Mouse (Mus musculus) c-Kit-positive CD71-positive TER-119-negative erythroid progenitor cells, embryonic 14.5 days (primary cell): ENCODE measurements around the gene Aph1a.
A peak's percentile ranks its signal among the peaks of the same experiment; 100 is the strongest.
"Not testable (repeated sequence)": the region's sequence is repeated elsewhere in the genome, so short reads cannot be mapped to it uniquely, and the experiment has no call there.

Experiments
- DNase-seq: peaks from one replicate; pipeline ENCODE4 v3.0.0-alpha.2; 2013; ENCODE audit warnings: low read depth

Aph1a gene

DNA sequence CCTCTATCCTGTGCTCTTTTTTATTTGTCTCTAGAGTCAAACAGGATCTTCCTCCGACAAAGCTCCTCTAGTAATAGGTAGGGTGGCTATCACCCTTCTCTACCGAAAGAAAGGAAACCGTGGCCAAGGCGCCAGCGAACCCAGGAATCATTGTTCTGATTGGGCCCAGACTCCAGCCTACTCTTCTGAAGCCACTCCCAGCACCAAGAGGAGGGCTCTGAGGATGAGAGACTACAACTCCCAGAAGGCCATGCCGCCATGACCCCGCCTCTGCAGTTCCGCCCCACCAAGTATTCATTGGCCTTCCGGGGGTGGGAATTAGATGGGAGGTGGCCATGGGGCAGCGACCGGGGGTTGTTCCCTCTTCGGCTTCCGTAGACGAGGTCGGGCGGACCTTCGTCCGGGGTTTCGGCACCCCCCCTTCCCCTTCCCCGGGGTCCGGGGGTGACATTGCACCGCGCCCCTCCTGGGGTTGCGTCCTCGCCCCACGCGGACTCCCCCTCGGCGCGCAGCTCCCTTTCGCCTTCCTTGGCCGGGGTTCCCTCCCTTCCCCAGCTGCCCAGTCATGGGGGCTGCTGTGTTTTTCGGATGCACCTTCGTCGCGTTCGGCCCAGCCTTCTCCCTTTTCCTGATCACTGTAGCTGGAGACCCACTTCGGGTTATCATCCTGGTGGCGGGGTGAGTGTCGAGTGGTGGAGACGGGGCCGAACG, at the start of gene Aph1a:
TSS of gene Aph1a (plus strand) at position 364 of the 711 bp plus-strand sequence.
- DNase-seq = peak; percentile 95

DNA sequence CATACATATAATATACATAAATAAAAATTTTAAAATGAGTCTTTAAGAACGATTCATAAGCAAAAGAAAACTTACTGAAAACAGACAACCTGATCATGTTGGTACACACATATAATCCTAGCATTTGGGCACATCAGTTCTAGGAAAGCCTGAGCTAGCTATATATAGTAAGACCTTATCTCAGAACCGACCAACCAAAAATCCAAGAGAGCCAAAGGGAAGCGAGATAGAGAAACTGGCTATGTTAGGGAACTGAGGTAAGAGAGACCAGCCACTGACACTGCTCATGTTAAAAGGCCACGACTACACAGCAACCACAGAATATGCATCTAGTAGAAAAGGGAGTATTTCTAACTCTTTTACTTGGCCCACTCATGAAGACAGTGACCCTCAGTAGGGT, 43.2 kb upstream of the Aph1a start:
- DNase-seq = no peak

DNA sequence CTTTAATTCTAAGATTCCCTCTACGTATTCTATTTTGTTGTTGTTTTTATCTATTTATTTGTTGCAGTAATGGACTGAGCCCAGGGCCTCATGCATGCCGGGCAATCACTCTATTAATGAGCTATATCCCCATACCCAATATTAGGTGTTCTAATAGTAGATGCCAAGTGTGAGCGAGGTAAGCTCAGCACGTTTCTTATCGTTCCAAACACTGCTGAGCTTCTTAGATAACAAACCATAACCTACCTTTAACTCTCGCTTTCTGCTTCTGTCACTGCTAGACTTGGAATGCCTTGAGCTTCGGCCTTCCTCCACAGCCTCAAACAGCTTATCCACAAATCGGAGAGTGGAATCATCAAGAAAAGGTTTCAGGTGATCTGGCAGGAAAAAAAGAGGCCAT, 42.5 kb upstream of the Aph1a start:
- DNase-seq = no peak

DNA sequence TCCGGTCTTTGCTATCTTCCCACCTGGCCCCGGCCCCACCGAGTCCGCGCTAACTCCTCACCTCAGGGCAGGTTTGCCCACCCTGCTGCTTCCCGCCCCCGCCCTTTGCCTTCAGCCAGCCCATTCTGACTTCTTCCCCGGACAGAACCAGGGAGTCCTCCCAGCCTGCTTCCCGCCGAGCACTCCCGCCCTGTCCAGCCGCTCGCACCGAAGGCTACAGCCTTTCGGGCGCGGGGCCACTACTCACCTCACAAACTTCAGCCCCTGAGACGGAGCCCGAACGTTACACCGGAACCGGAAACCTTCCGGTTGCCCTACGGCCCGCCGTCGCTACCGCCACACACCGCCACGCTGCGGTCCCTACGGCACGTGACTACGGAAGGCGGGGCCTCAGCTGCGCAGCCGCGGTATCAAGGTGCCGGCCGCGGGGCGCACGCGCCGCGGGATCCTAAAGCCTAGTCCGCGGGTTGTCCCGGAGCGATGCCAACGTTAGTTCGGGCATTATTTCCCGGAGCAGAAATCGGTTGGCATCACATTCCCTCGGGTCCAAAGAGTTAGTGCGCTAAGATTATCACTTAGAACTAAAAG, 38.2 kb upstream of the Aph1a start, which contains the start of gene Prpf3:
TSS of gene Prpf3 (minus strand) at position 384 of the 588 bp plus-strand sequence.
- peak; percentile 88 for DNase-seq

DNA sequence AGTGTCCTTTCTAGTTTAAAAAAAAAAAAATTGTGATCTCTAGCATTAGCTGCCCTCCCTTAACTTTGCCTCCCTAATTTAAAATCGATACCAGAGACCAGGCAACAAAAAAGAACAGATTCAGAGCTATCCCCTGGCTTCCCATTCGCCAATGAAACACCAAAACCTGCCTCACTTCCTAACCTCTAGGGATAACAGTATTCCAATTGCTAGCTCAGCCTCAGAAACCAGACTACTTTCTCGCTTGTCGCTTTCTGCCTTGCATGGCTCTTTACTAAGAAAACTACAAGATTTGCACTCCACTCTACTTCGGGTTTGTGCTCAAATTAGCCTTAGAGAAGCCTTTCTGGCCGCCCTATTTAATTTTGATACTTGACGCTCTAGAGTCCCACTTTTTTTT, 37.7 kb upstream of the Aph1a start:
- peak; percentile 43 for DNase-seq

DNA sequence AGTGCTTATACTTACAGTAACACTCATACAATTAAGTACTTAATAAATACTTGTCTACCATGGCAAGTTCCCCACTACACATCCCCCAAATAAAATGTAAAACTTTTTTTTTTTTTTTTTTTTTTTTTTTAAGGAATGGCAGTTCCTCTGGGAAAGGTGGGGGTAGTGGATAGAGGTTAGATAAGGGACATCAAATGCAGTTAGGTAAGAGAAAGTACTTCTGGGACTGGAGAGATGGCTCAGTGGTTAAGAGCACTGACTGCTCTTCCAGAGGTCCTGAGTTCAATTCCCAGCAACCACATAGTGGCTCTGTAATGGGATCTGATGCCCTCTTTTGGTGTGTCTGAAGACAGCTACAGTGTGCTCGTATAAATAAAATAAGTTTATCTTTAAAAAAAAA, 36.7 kb upstream of the Aph1a start:
- not testable (repeated sequence) for DNase-seq

DNA sequence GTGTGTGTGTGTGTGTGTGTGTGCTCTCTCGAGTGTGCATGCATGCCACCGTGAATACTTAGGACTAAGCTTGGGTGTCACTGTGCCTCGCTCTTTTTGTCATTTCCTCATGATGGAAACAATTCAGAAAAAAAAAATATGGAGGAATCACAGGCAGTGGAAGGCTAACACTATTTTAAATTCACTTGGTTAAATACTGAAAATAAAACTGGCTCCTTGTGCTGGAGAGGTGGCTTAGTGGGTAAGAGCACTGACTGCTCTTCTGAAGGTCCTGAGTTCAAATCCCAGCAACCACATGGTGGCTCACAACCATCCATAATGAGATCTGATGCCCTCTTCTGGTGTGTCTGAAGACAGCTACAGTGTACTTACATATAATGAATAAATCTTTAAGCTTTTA, 35.5 kb upstream of the Aph1a start:
- not testable (repeated sequence) for DNase-seq

DNA sequence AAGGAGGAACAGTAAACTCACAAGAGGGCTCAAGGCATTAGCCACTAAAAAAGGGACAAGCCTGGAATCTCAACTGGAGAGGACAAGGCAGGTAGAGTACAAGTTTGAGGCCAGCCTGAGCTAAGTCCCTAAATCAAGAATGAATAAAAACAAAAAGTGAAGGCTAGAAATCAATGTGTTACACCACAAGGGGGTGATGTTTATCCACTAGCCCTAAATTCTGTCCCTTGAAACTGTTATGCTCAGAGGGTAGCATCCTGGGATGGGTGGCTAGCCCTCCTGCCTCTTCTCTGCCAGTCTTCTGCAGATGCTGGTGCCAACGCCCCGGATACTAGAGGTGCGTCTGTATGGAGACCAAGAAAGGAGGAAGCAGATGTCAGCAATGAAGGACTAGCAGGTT, 33.4 kb upstream of the Aph1a start:
- DNase-seq = no peak

DNA sequence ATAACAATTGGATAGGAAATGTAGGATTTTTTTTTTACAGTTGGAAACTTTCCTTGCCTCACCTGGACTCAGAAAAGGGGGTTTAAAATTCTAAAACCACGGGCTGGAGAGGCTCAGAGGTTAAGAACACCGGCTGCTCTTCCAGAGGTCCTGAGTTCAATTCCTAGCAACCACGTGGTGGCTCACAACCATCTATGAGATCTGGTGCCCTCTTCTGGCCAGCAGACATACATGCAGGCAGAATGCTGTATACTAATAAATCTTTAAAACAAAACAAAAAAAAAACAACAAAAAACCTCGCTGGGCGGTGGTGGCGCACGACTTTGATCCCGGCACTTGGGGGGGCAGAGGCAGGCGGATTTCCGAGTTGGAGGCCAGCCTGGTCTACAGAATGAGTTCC, 32.6 kb upstream of the Aph1a start:
- DNase-seq = peak; percentile 40

DNA sequence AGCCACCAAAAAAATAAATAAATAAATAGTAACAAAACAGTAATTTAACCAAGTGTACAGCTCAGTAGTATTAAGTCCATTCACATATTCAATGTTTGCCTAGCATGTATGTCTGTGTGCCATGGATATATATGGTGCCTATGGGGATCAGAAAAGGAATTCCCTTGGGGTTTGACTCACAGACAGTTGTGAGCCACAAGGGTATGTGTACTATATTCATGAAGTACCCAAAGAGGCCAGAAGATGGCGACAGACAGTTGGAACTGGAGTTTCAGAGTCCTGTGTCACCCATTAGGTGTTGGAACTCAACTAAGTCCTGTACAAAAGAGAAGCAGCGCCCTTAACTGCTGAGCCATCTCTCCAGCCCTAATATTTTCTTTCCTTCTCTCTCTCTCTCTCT, 32.0 kb upstream of the Aph1a start:
- DNase-seq = peak; percentile 94

DNA sequence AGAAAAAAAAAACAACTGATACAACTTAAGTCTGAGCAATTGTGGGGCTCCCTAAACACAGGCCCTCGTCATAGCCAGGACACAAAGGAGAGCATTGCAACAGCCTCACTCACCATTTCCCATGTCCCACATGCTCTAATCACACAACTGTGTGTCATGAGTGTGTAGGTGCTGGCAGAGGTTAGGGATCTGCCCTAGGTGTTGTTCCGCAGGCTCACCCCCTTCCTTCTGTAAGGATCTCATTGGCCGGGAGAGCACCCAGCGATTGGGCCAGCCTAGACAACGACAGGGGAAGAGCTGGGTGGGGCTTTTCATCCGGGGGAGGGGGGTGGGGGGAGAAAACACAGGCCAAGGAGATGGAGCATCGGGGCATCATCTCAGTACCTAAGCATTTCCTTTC, 30.2 kb upstream of the Aph1a start:
- no peak for DNase-seq

DNA sequence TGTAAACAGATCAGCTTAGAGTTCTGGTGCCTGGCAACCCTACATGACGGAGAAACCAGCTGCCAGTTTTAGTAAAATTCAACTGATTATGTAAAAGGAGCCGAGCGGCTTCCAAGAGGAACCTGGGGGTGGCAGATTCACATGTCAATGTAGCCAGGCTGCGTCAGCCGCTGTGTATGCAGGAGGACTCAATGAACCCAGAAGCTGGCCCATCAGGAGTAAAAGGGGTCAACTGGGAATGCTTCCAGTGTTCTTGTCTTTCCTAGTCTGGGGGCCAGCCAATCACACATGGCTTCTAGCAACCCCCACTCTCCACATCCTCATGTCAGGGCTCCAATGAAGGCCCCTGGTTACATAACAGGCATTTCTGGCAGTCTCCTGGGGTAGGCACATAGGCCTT, 28.7 kb upstream of the Aph1a start:
- no peak for DNase-seq

DNA sequence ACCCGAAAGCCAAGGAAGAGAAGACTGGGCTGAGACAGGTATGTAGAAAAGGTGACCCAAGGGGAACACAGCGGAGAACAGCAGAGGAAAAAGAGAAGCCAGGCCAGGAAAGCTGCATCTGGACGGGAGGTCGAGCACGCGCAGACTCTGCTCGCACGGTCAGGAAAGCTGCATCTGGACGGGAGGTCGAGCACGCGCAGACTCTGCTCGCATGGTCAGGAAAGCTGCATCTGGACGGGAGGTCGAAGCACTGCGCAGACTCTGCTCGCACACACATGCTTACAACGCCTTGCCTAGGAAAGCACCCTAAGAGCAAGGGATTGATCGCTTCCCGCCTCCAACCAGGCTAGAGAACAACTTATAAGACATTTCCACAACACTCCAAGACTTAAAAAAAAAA, 28.2 kb upstream of the Aph1a start:
- no peak for DNase-seq

DNA sequence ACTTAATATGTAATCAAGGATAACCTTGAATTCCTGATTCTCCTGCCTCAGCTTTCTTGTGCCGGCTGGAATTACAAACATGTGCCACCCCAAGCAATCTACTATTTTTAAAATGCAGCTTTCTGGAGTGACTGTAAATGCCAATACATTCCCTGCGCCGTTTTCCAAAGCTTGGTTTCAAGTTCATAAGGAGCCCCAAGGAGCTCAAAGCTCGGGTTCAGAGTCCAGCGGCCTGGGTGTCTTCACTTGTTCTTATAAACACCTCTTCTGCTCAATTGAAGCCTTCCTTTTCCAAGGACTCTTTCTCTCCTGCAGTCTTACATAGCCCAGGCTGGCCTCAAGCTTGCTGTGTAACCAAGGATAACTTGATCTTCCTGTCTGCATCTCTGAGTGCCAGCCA, 27.7 kb upstream of the Aph1a start:
- DNase-seq = no peak

DNA sequence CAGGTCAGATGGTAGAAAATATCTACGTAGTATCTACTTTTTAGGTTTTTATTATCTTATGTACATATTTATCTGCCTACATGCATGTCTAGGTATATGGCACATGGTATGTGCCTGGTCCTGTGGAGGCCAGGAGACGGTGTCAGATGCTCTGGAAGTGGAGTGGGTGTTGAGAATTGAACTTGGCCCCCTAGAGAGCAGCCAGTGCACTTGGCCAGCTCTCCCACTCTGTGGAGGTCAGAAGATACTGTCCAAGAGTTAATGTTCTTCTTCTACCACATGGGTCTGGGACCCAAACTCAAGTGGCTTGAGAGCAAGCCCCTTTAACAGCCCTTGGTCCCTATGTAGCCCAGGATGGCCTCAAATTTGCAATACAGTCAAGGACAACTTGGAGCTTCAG, 26.4 kb upstream of the Aph1a start:
- DNase-seq = no peak

DNA sequence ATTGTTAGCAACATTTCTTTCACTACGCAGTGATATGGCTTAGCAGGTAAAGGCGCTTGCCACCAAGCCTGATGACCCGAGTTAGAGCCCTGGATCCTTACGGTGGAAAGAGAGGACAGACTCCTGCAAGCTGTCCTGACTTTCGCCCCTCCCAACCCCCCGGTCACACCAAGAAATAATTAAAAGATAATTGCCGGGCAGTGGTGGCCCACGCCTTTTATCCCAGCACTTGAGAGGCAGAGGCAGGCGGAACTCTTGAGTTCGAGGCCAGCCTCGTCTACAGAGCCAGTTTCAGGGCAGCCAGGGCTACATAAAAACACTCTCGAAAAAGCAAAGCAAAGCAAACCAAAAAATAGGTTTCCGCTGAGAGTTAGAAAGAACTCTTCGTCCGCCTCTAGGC, 22.8 kb upstream of the Aph1a start:
- no peak for DNase-seq

DNA sequence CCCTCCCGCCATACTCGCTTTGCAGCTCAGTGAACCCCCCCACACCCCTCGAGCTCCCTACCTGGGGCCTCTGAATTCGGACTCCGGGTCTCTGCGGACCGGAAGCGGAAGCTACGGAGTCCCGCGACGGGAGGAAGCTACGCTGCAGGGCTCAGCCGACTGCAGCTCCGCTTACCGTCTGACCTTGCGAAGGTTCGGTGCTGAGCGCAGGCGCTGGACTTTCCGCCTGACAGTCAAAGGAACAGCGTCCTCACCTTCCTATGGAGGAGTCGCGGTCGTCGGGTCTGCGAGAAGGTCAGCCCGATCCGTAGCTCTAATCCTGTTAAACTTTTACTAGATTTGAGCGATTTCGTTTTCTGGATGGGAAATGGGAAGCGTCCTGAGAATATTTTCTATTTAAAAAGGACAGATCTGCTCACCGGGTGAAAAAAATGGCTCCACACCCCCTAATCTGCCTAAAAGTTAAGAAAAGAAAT, 22.3 kb upstream of the Aph1a start, which contains the start of gene Mrps21:
TSS of gene Mrps21 (minus strand) at position 128 of the 476 bp plus-strand sequence.
- peak; percentile 82 for DNase-seq

DNA sequence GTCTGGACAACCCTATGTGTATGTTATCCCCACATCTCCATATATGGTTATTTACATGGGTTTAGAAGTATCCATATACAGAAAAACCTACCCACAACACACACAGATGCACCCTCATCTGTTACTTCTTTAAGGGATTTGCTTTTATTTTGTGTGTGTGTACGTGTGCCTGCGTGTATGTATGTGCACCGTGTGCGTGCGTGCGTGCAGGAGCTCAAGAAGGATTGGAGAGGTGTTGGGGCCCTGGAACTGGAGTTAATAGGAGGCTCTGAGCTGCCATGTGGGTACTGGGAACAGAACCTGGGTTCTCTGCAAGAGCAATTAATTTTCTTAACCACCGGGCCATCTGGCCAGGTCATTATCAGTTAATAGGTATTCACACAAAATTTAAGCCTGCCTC, 21.7 kb upstream of the Aph1a start:
- DNase-seq = no peak

DNA sequence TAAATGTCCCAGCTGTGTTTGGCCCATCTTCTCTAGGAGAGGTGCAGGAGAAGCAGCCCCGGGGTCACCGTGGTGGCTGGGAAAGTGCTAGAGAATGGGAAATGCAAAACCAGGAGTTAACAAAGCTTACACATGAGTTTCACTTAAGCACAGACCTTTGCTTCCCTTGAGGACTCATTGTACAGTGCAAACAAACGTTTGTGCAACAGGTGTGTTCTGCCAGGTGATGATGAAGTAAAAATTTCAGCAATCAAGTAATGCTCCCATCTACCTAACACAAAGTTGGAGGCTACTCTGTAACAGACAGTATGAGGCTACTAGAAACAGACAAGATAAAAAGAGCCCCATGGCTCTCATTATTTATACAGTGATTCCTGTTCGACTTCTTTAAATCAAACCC, 14.7 kb upstream of the Aph1a start:
- DNase-seq = no peak

DNA sequence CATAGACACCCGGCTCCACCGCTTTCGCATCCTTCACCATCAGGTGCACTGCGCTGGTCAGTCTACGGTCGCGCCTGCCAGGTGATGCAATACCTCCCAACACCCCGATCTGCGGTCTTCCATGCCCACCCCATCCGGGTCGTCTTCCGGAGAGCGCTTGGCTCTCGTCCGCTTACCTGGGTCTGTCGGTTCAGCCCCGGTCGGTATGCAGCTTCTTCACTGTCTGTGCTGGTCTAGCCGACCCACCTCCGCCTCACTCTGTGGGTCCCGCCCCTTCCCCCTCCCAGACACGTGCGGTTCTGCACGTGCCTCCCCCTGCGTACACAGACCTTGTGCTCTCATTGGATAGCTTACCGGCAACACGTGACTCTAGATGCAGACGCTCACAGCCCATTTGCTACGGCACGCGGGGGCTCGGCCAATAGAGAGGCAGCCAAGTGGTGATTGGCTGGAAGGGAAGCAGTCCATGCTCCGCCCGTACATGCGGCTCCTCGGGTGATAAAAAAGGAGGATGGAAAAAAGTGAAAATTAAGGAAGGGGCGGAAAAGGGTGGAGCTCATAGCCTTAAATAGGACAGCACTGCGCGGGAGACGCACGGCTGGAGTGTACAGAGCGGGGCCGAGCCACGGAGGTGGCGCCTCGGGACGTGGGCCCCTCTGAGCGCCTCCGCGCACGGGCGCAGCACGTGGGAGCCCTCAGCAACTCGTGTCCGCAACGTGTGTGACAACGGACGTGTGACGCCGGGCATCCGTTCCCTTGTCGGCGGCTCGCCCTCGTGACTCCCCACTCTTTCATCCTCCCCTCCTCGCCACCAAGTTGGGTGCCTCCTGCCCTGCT, 11.6 kb upstream of the Aph1a start, which contains the start of gene Ciart:
TSS of gene Ciart (minus strand) at position 273 of the 837 bp plus-strand sequence.
- peak; percentile 80 for DNase-seq

DNA sequence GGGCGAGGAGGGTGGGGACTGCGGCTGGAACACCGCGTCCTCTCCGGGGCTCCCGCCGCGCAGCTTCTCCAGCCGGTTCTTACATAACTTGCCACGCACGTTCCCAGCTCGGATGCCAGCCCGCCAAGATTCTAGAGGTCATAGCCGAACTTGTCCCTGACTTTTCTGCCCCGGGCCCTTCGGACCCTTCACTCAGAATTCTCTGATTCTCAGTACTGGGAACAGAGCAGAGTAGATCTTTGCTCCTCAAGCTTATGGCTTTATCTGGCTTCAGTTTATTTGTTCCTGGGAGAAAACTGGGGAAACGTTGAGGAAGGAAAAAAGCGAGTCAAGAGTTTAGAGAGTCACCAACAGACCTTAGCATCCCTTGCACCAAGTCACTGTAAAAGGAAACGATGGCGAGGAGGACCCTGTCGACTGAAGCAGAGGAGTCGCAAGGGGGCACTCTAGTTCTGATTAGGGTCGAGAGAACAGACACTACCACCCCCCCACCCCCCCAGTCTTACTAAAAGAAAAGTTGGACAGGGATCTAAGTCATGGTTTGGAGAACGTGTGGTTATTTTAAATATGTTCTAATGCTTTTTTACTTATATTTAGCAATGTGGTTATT, 10.8 kb upstream of the Aph1a start:
- DNase-seq = no peak

DNA sequence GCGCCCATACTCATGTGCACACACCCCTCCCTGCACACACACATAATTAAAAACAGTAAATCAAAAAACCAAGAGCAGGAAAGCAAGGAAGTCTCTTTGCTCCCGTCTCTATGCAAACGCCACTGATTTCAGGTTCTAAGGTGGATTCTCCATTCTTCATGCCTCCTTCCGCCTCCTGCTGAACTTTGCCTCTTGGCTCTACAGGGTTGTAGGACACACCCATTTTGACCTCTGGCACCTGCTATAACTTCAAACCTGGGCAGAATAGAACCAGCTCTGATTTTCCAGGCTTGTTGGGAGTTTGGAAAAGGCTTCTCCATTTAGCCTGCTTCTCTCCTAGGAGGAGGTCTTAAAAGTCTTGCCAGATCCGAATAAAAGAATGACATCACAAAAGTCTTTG, 9.4 kb upstream of the Aph1a start:
- no peak for DNase-seq
